Mouse (Mus musculus) urinary bladder, postnatal 0 days (tissue): ENCODE results near the gene Plekha6. TPM values are rescaled to one million over a fixed set of nuclear protein-coding genes. Genes with fewer than 3 reads are reported as not detected.

Experiments used
- polyA plus RNA-seq: library from polyadenylated mRNA; unstranded; fragments of >200 nt; fragmentation: Nextera tagmentation; extraction: Ambion mirVana; gene quantifications from 2 replicates; pipeline ENCODE4 v1.2.1, GENCODE M21; 2015

The Plekha6 gene
- 10.3 and 10.5 TPM in 2 replicates for polyA plus RNA-seq

DNA sequence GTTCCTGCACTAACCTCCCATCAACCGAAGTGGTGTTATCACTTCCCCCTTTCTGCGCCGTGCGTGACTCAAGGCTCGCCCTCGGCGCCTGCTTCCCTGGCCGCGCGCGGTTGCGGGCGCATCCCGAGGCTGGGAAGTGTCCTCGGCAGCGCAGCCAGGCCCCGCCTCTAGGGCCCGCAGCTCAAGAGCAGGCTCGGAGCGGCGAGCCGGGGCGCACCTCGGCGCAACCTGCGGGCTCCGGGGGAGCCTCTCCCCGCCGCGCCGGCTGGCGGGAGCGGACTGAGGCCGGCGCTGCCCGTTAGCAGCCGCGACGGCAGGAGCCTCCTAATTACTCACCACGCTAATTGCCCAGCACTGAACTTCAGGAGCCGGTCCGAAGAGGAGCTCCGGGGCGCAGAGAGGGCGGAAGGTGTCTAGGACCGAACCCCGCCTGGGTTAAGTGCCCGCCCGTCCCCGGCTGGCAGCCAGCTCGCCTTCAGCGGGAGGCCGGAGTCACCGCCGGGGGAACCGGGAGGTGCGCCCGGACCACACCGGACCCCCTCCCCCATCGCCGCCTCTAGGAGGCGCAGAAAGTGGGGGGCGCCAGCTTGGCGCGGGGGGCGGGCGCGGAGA lies at the start of gene Plekha6:
Gene Plekha6, plus strand, starts transcription at position 391 of the 612 bp plus-strand sequence.

DNA sequence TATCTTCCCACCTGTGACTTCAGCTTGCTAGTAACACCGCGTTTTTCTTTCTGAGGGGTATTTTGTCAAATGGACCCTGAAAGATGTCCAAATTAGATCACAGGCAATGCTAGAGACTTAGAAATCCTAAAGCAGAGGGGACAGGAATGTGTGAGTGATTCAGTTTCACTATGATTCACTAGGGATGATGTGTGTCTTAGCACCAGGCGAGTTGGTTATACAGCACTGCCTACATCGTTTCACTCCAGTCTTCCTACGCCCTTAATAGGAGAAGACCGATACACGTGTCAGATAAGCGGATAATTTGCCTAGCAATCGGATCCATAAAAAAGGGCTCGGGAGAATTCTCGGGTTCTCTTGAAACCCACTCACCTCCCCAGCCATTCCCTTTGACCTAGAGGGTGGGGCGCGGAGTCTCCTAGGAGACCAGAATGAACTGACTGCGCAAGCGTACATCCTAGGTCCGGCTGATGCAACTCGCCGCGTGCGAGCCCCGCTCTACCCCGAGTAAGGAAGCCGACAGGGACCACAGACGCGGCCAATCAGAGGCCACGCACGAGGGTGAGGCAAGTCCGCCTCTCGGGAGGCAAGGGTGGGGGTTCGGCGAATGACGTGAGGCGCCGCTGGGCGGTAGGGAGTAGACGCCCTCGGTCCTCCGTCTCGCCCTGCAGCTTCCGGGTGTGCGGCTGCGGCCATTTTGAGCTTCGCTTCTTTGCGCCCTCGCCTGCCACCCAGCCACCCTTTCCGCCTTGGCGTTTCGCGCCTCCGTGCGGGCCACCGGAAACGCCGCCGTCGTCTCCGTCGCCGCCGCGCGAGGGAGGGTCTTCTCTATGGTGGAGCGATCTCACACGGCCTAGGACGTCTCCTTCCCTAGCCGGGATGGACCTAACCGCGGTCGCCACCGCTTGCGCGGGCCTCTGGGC lies 33.1 kb upstream of the Plekha6 start, which contains the start of gene Ppp1r15b:
Gene Ppp1r15b, plus strand, starts transcription at position 506 of the 923 bp plus-strand sequence.

DNA sequence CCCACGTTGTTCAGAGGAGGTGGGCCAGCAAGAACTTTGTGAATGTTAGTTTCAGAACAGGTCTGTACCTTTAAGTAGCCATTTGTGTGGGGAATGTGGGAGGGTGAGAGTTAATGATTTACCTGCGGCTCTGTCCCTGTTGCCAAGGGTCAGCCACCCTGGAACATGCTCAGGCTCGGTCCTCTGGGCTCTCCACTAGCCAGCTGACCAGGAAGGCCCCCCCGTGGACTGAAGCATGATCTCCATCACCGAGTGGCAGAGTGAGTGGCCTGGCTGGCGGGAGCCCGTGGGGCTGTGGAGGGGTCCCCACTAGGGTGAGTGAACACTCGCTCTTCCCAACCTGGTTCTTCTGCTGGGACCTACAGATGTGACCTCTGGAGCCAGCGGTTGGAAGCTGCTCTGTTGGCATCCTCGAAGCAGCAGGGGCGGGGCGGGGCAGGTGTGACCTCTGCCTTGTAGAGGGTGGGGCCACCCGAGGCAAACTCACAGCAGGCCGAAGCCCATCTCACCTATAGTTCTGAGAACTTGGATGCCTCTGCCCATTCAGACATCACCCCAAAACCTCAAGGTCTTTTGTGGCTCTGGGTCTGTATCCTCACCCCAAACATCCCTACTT lies 145.8 kb downstream of the Plekha6 start, which contains the start of gene Golt1a:
Gene Golt1a, plus strand, starts transcription at position 149 of the 616 bp plus-strand sequence.

DNA sequence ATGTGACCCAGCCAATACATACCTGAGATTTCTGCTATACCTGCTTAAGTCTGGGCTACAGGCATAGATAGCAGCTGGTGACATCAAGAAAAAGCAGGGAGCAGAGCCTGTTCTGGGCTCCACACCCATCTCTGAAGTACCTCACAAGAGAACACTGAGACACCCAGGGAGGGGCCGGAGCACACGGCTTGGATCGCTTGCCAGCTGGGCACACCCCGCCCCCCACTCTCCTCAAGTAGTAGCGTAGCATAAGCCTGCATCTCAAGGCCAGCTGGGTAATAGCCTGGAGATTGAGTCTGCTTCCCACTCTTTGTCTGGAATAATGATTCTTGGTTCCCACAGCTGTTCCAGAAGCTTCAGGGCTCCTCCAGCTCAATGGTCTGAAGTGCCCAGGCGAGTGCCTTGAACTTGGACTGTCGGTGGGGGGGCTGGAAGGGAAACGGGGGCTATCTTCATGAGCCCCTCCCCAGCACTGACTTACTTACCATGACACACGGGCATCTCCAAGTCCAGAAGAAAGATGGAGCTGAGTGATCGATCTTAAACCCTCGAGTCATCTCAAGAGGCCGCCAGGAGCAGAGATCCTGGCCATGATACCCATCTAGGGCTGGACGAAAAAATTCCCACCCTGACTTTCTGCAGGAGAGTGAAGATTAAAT lies 157.4 kb downstream of the Plekha6 start, which contains the start of gene Kiss1:
Gene Kiss1, plus strand, starts transcription at position 609 of the 659 bp plus-strand sequence.

DNA sequence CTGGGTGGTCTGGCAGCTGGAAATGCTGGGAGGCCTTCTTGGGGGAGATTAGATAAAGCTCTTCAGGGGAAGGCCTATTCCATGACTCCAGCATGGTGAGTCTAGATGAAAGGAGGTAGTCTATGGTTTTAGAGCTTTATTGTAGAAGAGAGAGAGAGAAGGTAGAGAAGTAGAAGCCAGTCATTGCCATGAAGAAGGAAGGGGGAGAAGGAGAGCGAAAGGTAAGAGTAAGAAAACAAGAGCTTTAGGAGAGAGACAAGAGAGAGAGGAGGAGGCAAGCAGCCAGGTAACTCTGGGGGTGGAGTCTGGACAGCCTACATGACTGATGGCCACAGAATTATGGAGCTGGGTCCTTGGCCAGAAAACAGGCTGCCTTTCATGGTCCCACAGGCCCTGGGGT lies 186.2 kb downstream of the Plekha6 start, which contains the start of gene Ren1:
Gene Ren1, plus strand, starts transcription at position 301 of the 400 bp plus-strand sequence.

Other genes with a start within 250 kb of the Plekha6 start
- gene Mdm4, start 133.6 kb upstream of the Plekha6 start, polyA plus RNA-seq: 12.7 and 13.7 TPM in 2 replicates
- gene Pik3c2b, start 118.5 kb upstream of the Plekha6 start, polyA plus RNA-seq: 4.6 and 4.9 TPM in 2 replicates
- 21.4 and 22.9 TPM in 2 replicates for gene Ppp1r15b, start 33.1 kb upstream of the Plekha6 start, polyA plus RNA-seq
- 3.1 and 4.3 TPM in 2 replicates for gene Golt1a, start 145.6 kb downstream of the Plekha6 start, polyA plus RNA-seq
- not detected in 2 replicates for gene Kiss1, start 157.7 kb downstream of the Plekha6 start, polyA plus RNA-seq
- 0.51 and 3.5 TPM in 2 replicates for gene Ren1, start 186.3 kb downstream of the Plekha6 start, polyA plus RNA-seq
- 0.78 and 1.1 TPM in 2 replicates for gene Etnk2, start 199.4 kb downstream of the Plekha6 start, polyA plus RNA-seq